Mouse (Mus musculus) intestine, embryonic 14.5 days (tissue): ENCODE data around the gene Tcap. TPM values are rescaled to one million over a fixed set of nuclear protein-coding genes. Genes with fewer than 3 reads are reported as not detected.

ENCODE experiments used
- ATAC-seq: fragments of 200-750 bp; cut with Nextera tagmentation; replicated peaks from 2 replicates; pipeline ENCODE4 v1.8.0; 2017; ENCODE audit warnings: low read depth, moderate number of reproducible peaks, moderate TSS enrichment, moderate library complexity; ENCODE audit not compliant: low FRiP score, low TSS enrichment
- DNase-seq: peaks from one replicate; pipeline ENCODE4 v3.0.0-alpha.2; 2018; ENCODE audit warnings: low spot score
- H3K27ac ChIP-seq: fragments of 300-500 bp; sonication (generic); 2 replicates; pipeline ENCODE4 v1.5.1; 2014; ENCODE audit warnings: low read depth, mild to moderate bottlenecking, control low read depth
- H3K27me3 ChIP-seq: fragments of 300-500 bp; sonication (generic); replicated peaks from 2 replicates; pipeline ENCODE4 v1.6.1; 2014; ENCODE audit warnings: low read length, control low read depth; ENCODE audit not compliant: control insufficient read depth, insufficient read depth
- H3K36me3 ChIP-seq: fragments of 300-500 bp; sonication (generic); 2 replicates; pipeline ENCODE4 v1.6.1; 2014; ENCODE audit warnings: low read length, control low read depth; ENCODE audit not compliant: control insufficient read depth, insufficient read depth
- H3K4me1 ChIP-seq: fragments of 300-500 bp; sonication (generic); replicated peaks from 2 replicates; pipeline ENCODE4 v1.6.1; 2014; ENCODE audit warnings: low read length, control low read depth, mixed read lengths; ENCODE audit not compliant: control insufficient read depth, insufficient read depth
- H3K4me2 ChIP-seq: fragments of 300-500 bp; sonication (generic); 2 replicates; pipeline ENCODE4 v1.6.1; 2014; ENCODE audit warnings: low read length
- H3K4me3 ChIP-seq: fragments of 300-500 bp; sonication (generic); 2 replicates; pipeline ENCODE4 v1.5.1; 2014; ENCODE audit warnings: low read depth, low read length, control low read depth, mixed read lengths
- H3K9ac ChIP-seq: fragments of 300-500 bp; sonication (generic); 2 replicates; pipeline ENCODE4 v1.6.1; 2014; ENCODE audit warnings: mild to moderate bottlenecking, low read length
- H3K9me3 ChIP-seq: fragments of 300-500 bp; sonication (generic); 2 replicates; pipeline ENCODE4 v1.6.1; 2016; ENCODE audit warnings: low read length, control low read depth; ENCODE audit not compliant: control insufficient read depth
- WGBS: fragments of 180-500 bp; shearing (Covaris S2); extraction: QIAGEN DNeasy Blood & Tissue Kit; methylation state at CpG from one replicate; pipeline ENCODE4 v1.1.7; 2014; 5-methylcytosine and 5-hydroxymethylcytosine counted together
- polyA plus RNA-seq: library from polyadenylated mRNA; unstranded; fragments of >200 nt; fragmentation: Nextera tagmentation; extraction: Ambion mirVana; gene quantifications from 2 replicates; pipeline ENCODE4 v1.2.1, GENCODE M21; 2014

Gene Tcap
- polyA plus RNA-seq, 1 experiment from 2014 or later, result not detected

- WGBS, result 51% methylated on average over 3 of the region's 3 CpGs
- peak; percentile 65 for ATAC-seq
- H3K9ac ChIP-seq, result peak overlapping the region; percentile 77
Measured at GRCm38 (mm10) chr11:98400816-98401215, 17.2 kb downstream of the Tcap start.

GRCm38 (mm10) chr11:98406621-98407020, 23.0 kb downstream of the Tcap start:
- Histone ChIP-seq H3K4me3 (no peak overlapping the region), H3K27ac (no peak overlapping the region), H3K9ac (no peak overlapping the region), H3K27me3 (no peaks in the 10 kb centered on the region), H3K9me3 (no peaks in the 10 kb centered on the region), H3K4me1 (peaks cover 14% of the 10 kb centered on the region), H3K36me3 (no peaks in the 10 kb centered on the region), H3K4me2 (no peak overlapping the region)
- 76% methylated on average over 6 of the region's 6 CpGs for WGBS
- no peak for DNase-seq
- ATAC-seq, result no peak

More at GRCm38 (mm10) chr11:98400816-98401215, 17.2 kb downstream of the Tcap start:
- Histone ChIP-seq H3K27me3 (no peaks in the 10 kb centered on the region), H3K4me2 (peak overlapping the region; percentile 84), H3K4me3 (peak overlapping the region; percentile 82), H3K36me3 (peaks cover 5% of the 10 kb centered on the region; the same call in 1 of the 2 replicates), H3K4me1 (peaks cover 12% of the 10 kb centered on the region), H3K9me3 (no peaks in the 10 kb centered on the region), H3K27ac (peak overlapping the region; percentile 96)
- peak; percentile 64 for DNase-seq

GRCm38 (mm10) chr11:98408872-98409271, 25.3 kb downstream of the Tcap start:
- H3K27ac ChIP-seq, result peak overlapping the region; percentile 39
- peaks cover 24% of the 10 kb centered on the region for H3K4me1 ChIP-seq
- ATAC-seq, result no peak
- 38% methylated on average over 8 of the region's 8 CpGs for WGBS
- H3K9me3 ChIP-seq, result no peaks in the 10 kb centered on the region
- 0 out of 2 replicates have a peak overlapping the region, but pooled peaks have one; percentile 15 for H3K4me3 ChIP-seq
- peak overlapping the region; percentile 0; the same call in 1 of the 2 replicates for H3K9ac ChIP-seq
- peak overlapping the region; percentile 42 for H3K4me2 ChIP-seq
- H3K36me3 ChIP-seq, result no peaks in the 10 kb centered on the region
- DNase-seq, result no peak
- no peaks in the 10 kb centered on the region for H3K27me3 ChIP-seq

GRCm38 (mm10) chr11:98409341-98409822, 25.8 kb downstream of the Tcap start:
- Histone ChIP-seq H3K27ac (peak overlapping the region; percentile 39; the same call in 1 of the 2 replicates), H3K36me3 (no peaks in the 10 kb centered on the region), H3K9ac (peak overlapping the region; percentile 0; the same call in 1 of the 2 replicates), H3K9me3 (no peaks in the 10 kb centered on the region), H3K27me3 (no peaks in the 10 kb centered on the region), H3K4me2 (peak overlapping the region; percentile 42), H3K4me1 (peaks cover 29% of the 10 kb centered on the region), H3K4me3 (0 out of 2 replicates have a peak overlapping the region, but pooled peaks have one; percentile 15)
- 5% methylated on average over 10 of the region's 10 CpGs for WGBS
- peak; percentile 66 for DNase-seq
- peak; percentile 61; the same call in 1 of the 2 replicates for ATAC-seq

- Histone ChIP-seq H3K4me1 (peaks cover 45% of the 10 kb centered on the region), H3K27me3 (no peaks in the 10 kb centered on the region), H3K9ac (peak within 1 kb of the TSS; percentile 91), H3K4me3 (peak within 1 kb of the TSS; percentile 95), H3K27ac (peak within 1 kb of the TSS; percentile 87), H3K9me3 (no peaks in the 10 kb centered on the region), H3K36me3 (no peaks in the 10 kb centered on the region), H3K4me2 (peak within 1 kb of the TSS; percentile 65)
- WGBS, result under 1% methylated on average over 36 of the region's 49 CpGs
- ATAC-seq (peak; percentile 84), DNase-seq (peak; percentile 89)
Measured at GRCm38 (mm10) chr11:98412273-98412796, 28.7 kb downstream of the Tcap start, which contains the start of gene Erbb2. Gene Erbb2 (plus strand): TSS chr11:98412470.

GRCm38 (mm10) chr11:98412797-98413301, 29.2 kb downstream of the Tcap start:
- Histone ChIP-seq H3K9me3 (no peaks in the 10 kb centered on the region), H3K4me3 (peak overlapping the region; percentile 95), H3K9ac (peak overlapping the region; percentile 91), H3K36me3 (no peaks in the 10 kb centered on the region), H3K27ac (peak overlapping the region; percentile 87), H3K27me3 (no peaks in the 10 kb centered on the region), H3K4me2 (peak overlapping the region; percentile 65), H3K4me1 (peaks cover 45% of the 10 kb centered on the region)
- ATAC-seq (peak; percentile 29; the same call in 1 of the 2 replicates), DNase-seq (peak; percentile 84)
- under 1% methylated on average over 39 of the region's 40 CpGs for WGBS

- Histone ChIP-seq H3K36me3 (no peaks in the 10 kb centered on the region), H3K4me3 (peak overlapping the region; percentile 95), H3K9me3 (no peaks in the 10 kb centered on the region), H3K4me1 (peaks cover 44% of the 10 kb centered on the region), H3K27me3 (no peaks in the 10 kb centered on the region), H3K9ac (peak overlapping the region; percentile 91), H3K4me2 (peak overlapping the region; percentile 65), H3K27ac (no peak overlapping the region; the same call in 1 of the 2 replicates)
- peak; percentile 57 for DNase-seq
- no peak for ATAC-seq
- 12% methylated on average over 7 of the region's 7 CpGs for WGBS
Measured at GRCm38 (mm10) chr11:98413731-98414130, 30.1 kb downstream of the Tcap start.

- Histone ChIP-seq H3K4me2 (peak overlapping the region; percentile 65), H3K36me3 (no peaks in the 10 kb centered on the region), H3K27ac (no peak overlapping the region), H3K9me3 (no peaks in the 10 kb centered on the region), H3K27me3 (no peaks in the 10 kb centered on the region), H3K4me1 (peaks cover 40% of the 10 kb centered on the region), H3K4me3 (peak overlapping the region; percentile 95; the same call in 1 of the 2 replicates), H3K9ac (no peak overlapping the region)
- DNase-seq (no peak), ATAC-seq (no peak)
- 18% methylated on average over 2 of the region's 2 CpGs for WGBS
Measured at GRCm38 (mm10) chr11:98414162-98414561, 30.6 kb downstream of the Tcap start.
